Mouse (Mus musculus) stomach, embryonic 16.5 days (tissue): ENCODE measurements at regions not wholly inside any gene's neighbourhood (a gene's known extent, or its start where the extent isn't known, plus 50 kb on each side); places are given as distances from the start of the nearest gene placed in this dataset.

Experiments used
- ATAC-seq: fragments of 200-750 bp; cut with Nextera tagmentation; 2 replicates; pipeline ENCODE4 v1.8.0; 2017; ENCODE audit warnings: moderate number of reproducible peaks, moderate TSS enrichment; ENCODE audit not compliant: insufficient read depth, low FRiP score
- H3K27ac ChIP-seq: fragments of 300-500 bp; sonication (generic); 2 replicates; pipeline ENCODE4 v1.5.1; 2014; ENCODE audit warnings: low read length
- H3K27me3 ChIP-seq: fragments of 300-500 bp; sonication (generic); 2 replicates; pipeline ENCODE4 v1.6.1; 2014; ENCODE audit warnings: low read length, control low read depth, mixed read lengths; ENCODE audit not compliant: control insufficient read depth, insufficient read depth
- H3K36me3 ChIP-seq: fragments of 300-500 bp; sonication (generic); 2 replicates; pipeline ENCODE4 v1.6.1; 2014; ENCODE audit warnings: low read length; ENCODE audit not compliant: control insufficient read depth, insufficient read depth
- H3K4me1 ChIP-seq: fragments of 300-500 bp; sonication (generic); 2 replicates; pipeline ENCODE4 v1.6.1; 2014; ENCODE audit warnings: low read length, control low read depth, mixed read lengths; ENCODE audit not compliant: control insufficient read depth, insufficient read depth
- H3K4me2 ChIP-seq: fragments of 300-500 bp; sonication (generic); 2 replicates; pipeline ENCODE4 v1.6.1; 2014; ENCODE audit warnings: low read depth, low read length, mixed read lengths
- H3K4me3 ChIP-seq: fragments of 300-500 bp; sonication (generic); replicated peaks from 2 replicates; pipeline ENCODE4 v1.5.1; 2014; ENCODE audit warnings: mild to moderate bottlenecking, low read length
- H3K9ac ChIP-seq: fragments of 300-500 bp; sonication (generic); 2 replicates; pipeline ENCODE4 v1.6.1; 2014; ENCODE audit warnings: low read length
- H3K9me3 ChIP-seq: fragments of 300-500 bp; sonication (generic); replicated peaks from 2 replicates; pipeline ENCODE4 v1.6.1; 2016; ENCODE audit warnings: low read length, control low read depth; ENCODE audit not compliant: control insufficient read depth
- WGBS: fragments of 180-500 bp; shearing (Covaris S2); extraction: QIAGEN DNeasy Blood & Tissue Kit; methylation state at CpG from one replicate; pipeline ENCODE4 v1.1.7; 2014; 5-methylcytosine and 5-hydroxymethylcytosine counted together

- H3K27ac ChIP-seq, result no peak overlapping the region
- H3K9ac ChIP-seq, result no peak overlapping the region
- H3K9me3 ChIP-seq, result no peaks in the 10 kb centered on the region
- H3K27me3 ChIP-seq, result no peaks in the 10 kb centered on the region
- H3K4me2 ChIP-seq, result no peak overlapping the region
- H3K4me1 ChIP-seq, result no peaks in the 10 kb centered on the region
- no peaks in the 10 kb centered on the region for H3K36me3 ChIP-seq
- no peak for ATAC-seq
- 83% methylated on average over 8 of the region's 8 CpGs for WGBS
- H3K4me3 ChIP-seq, result no peak overlapping the region
These were observed 440.4 kb downstream of the Pdcd6ip start for GRCm38 (mm10) chr9:113267696-113268095.

GRCm38 (mm10) chr9:113263636-113264035, 444.4 kb downstream of the Pdcd6ip start:
- Histone ChIP-seq H3K4me3 (no peak overlapping the region), H3K4me1 (no peaks in the 10 kb centered on the region), H3K9ac (no peak overlapping the region), H3K27ac (no peak overlapping the region), H3K36me3 (no peaks in the 10 kb centered on the region), H3K4me2 (no peak overlapping the region), H3K9me3 (no peaks in the 10 kb centered on the region), H3K27me3 (no peaks in the 10 kb centered on the region)
- WGBS, result 80% methylated on average over 6 of the region's 6 CpGs
- ATAC-seq, result no peak

- H3K9ac ChIP-seq, result no peak overlapping the region
- no peaks in the 10 kb centered on the region for H3K36me3 ChIP-seq
- H3K9me3 ChIP-seq, result no peaks in the 10 kb centered on the region
- no peaks in the 10 kb centered on the region for H3K4me1 ChIP-seq
- H3K4me3 ChIP-seq, result no peak overlapping the region
- no peaks in the 10 kb centered on the region for H3K27me3 ChIP-seq
- H3K27ac ChIP-seq, result no peak overlapping the region
- WGBS, result 74% methylated on average over 2 of the region's 2 CpGs
- H3K4me2 ChIP-seq, result no peak overlapping the region
- ATAC-seq, result no peak
These were observed 447.8 kb downstream of the Pdcd6ip start for GRCm38 (mm10) chr9:113260296-113260695.

GRCm38 (mm10) chr9:113258556-113258955, 449.5 kb downstream of the Pdcd6ip start:
- Histone ChIP-seq H3K9me3 (no peaks in the 10 kb centered on the region), H3K27ac (no peak overlapping the region), H3K4me2 (no peak overlapping the region), H3K4me3 (no peak overlapping the region), H3K27me3 (no peaks in the 10 kb centered on the region), H3K36me3 (no peaks in the 10 kb centered on the region), H3K4me1 (no peaks in the 10 kb centered on the region), H3K9ac (no peak overlapping the region)
- 77% methylated on average over 2 of the region's 2 CpGs for WGBS
- no peak for ATAC-seq

GRCm38 (mm10) chr9:113248703-113249274, 459.3 kb downstream of the Pdcd6ip start:
- Histone ChIP-seq H3K4me1 (no peaks in the 10 kb centered on the region), H3K27me3 (no peaks in the 10 kb centered on the region)
- 73% methylated on average over 12 of the region's 12 CpGs for whole genome bisulfite sequencing

GRCm38 (mm10) chr9:113247950-113248349, 460.1 kb downstream of the Pdcd6ip start:
- no peak overlapping the region for H3K27ac ChIP-seq
- 60% methylated on average over 5 of the region's 5 CpGs for WGBS
- no peak overlapping the region for H3K4me3 ChIP-seq
- H3K27me3 ChIP-seq, result no peaks in the 10 kb centered on the region
- no peaks in the 10 kb centered on the region for H3K36me3 ChIP-seq
- H3K4me1 ChIP-seq, result no peaks in the 10 kb centered on the region
- H3K9ac ChIP-seq, result no peak overlapping the region
- H3K4me2 ChIP-seq, result no peak overlapping the region
- ATAC-seq, result no peak
- no peaks in the 10 kb centered on the region for H3K9me3 ChIP-seq

More at GRCm38 (mm10) chr9:113248703-113249274, 459.3 kb downstream of the Pdcd6ip start:
- no peaks in the 10 kb centered on the region for H3K36me3 ChIP-seq
- no peaks in the 10 kb centered on the region for H3K9me3 ChIP-seq
- H3K4me3 ChIP-seq, result no peak overlapping the region
- no peak for ATAC-seq
- no peak overlapping the region for H3K27ac ChIP-seq
- H3K9ac ChIP-seq, result no peak overlapping the region
- H3K4me2 ChIP-seq, result no peak overlapping the region

GRCm38 (mm10) chr9:113243870-113244269, 464.2 kb downstream of the Pdcd6ip start:
- no peaks in the 10 kb centered on the region for H3K4me1 ChIP-seq
- no peak overlapping the region for H3K4me2 ChIP-seq
- H3K36me3 ChIP-seq, result no peaks in the 10 kb centered on the region
- no peak overlapping the region for H3K4me3 ChIP-seq
- H3K9ac ChIP-seq, result no peak overlapping the region
- H3K9me3 ChIP-seq, result no peaks in the 10 kb centered on the region
- no peak overlapping the region for H3K27ac ChIP-seq
- 84% methylated on average over 2 of the region's 2 CpGs for WGBS
- no peaks in the 10 kb centered on the region for H3K27me3 ChIP-seq
- no peak for ATAC-seq

GRCm38 (mm10) chr9:113233370-113233769, 474.7 kb downstream of the Pdcd6ip start:
- H3K4me2 ChIP-seq, result no peak overlapping the region
- no peak overlapping the region for H3K4me3 ChIP-seq
- WGBS, result 79% methylated on average over 1 of the region's 1 CpGs
- no peaks in the 10 kb centered on the region for H3K9me3 ChIP-seq
- H3K27ac ChIP-seq, result no peak overlapping the region
- H3K9ac ChIP-seq, result no peak overlapping the region
- H3K36me3 ChIP-seq, result no peaks in the 10 kb centered on the region
- H3K4me1 ChIP-seq, result no peaks in the 10 kb centered on the region
- H3K27me3 ChIP-seq, result no peaks in the 10 kb centered on the region
- no peak for ATAC-seq

- no peak overlapping the region for H3K9ac ChIP-seq
- no peak overlapping the region for H3K4me3 ChIP-seq
- WGBS, result 88% methylated on average over 1 of the region's 1 CpGs
- no peaks in the 10 kb centered on the region for H3K36me3 ChIP-seq
- H3K27me3 ChIP-seq, result no peaks in the 10 kb centered on the region
- no peak for ATAC-seq
- H3K27ac ChIP-seq, result no peak overlapping the region
- H3K4me1 ChIP-seq, result no peaks in the 10 kb centered on the region
- no peak overlapping the region for H3K4me2 ChIP-seq
- no peaks in the 10 kb centered on the region for H3K9me3 ChIP-seq
These were observed 478.7 kb downstream of the Pdcd6ip start for GRCm38 (mm10) chr9:113229391-113229790.

GRCm38 (mm10) chr9:113213930-113214329, 494.1 kb downstream of the Pdcd6ip start:
- H3K4me3 ChIP-seq, result no peak overlapping the region
- H3K4me2 ChIP-seq, result no peak overlapping the region
- H3K36me3 ChIP-seq, result no peaks in the 10 kb centered on the region
- WGBS, result 72% methylated on average over 5 of the region's 5 CpGs
- no peaks in the 10 kb centered on the region for H3K9me3 ChIP-seq
- H3K4me1 ChIP-seq, result no peaks in the 10 kb centered on the region
- no peaks in the 10 kb centered on the region for H3K27me3 ChIP-seq
- H3K9ac ChIP-seq, result no peak overlapping the region
- no peak for ATAC-seq
- H3K27ac ChIP-seq, result no peak overlapping the region
